Mouse (Mus musculus) myocyte (in vitro differentiated cells): Measurements from ENCODE around the gene Plagl1.

Experiments used
- POLR2A ChIP-seq: IDR thresholded peaks from one replicate; pipeline ENCODE4 v1.6.1; 2011; ENCODE audit warnings: low read depth, mild to moderate bottlenecking, control low read depth, moderate library complexity; ENCODE audit not compliant: insufficient read length
- TCF12 ChIP-seq: IDR thresholded peaks from one replicate; pipeline ENCODE4 v1.6.1; 2011; ENCODE audit warnings: mild to moderate bottlenecking, control low read depth; ENCODE audit not compliant: poor library complexity, insufficient read depth, severe bottlenecking

DNA sequence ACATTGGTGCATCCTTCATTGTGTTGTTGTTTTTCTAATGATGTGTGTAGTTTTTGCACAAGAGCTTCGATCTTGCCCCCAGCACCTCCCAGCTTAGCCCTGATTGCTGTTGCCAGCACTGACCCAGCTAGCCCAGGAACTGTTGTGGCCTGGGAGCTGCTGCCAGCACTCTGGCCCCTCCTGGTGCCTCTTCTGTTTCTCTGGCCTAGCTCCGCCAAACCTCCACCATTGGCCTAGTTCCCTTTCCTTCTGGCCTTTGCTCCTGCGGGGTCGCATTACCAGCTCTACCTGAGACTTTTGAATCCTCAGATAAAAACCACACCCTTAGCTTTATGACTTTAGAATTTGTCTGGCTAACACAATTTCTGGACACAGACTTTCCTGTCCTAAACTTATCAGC, 38.2 kb upstream of the Plagl1 start:
- no peak for TF ChIP-seq POLR2A
- TF ChIP-seq TCF12 = no peak
